Mouse (Mus musculus): ENCODE measurements around the gene Nhp2. TPM values are rescaled to one million over a fixed set of nuclear protein-coding genes. Genes with fewer than 3 reads are reported as not detected.
"Not testable (repeated sequence)": the region's sequence is repeated elsewhere in the genome, so short reads cannot be mapped to it uniquely, and the experiment has no call there.

Gene Nhp2
- polyA plus RNA-seq, 1 experiment from 2014 or later: 131 TPM

DNA sequence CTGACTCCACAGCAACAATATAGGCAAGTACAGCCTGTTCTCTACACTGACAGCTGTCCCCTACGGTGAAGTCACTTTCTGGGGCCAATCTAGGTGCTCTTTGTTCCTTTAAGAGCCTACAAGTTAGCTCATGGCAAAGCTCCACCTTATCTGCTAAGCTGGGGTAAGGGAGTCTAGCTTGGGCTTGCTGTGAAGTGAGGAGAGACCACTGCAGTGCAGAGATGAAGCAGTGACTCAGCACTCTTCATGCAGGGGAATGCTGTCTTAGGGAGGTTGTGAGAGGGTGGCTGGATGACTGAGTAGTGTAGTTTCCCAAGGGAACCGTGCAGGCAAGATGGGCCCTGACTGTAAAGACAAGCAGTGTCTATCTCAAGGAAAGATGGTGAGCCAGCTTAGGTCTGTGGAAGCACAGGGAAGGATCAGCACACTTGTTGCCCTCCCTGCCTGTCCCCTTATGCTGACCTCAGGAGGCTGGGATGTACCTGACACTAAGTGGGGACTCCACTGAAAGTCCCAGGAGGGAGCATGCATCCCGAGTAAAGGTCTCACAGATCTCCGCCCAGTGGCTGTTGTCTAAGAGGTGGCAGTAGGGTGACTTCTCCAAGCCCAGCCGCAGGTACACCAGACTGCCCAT, 5.8 kb downstream of the Nhp2 start:
- Histone ChIP-seq H3K4me1 (ENCODE audit: control insufficient read depth, insufficient read depth, low read length) (peaks cover 15% of the 10 kb centered on the region; the same call in 1 of the 2 replicates), H3K9me3 (replicated peaks; ENCODE audit: control insufficient read depth, low read length) (no peaks in the 10 kb centered on the region), H3K4me2 (no peak overlapping the region), H3K36me3 (ENCODE audit: control insufficient read depth, insufficient read depth, low read length) (peaks cover 45% of the 10 kb centered on the region), H3K27ac (ENCODE audit: low read depth, low read length) (no peak overlapping the region), H3K9ac (ENCODE audit: low read depth, low read length) (no peak overlapping the region), H3K27me3 (ENCODE audit: control insufficient read depth, insufficient read depth, low read length) (no peaks in the 10 kb centered on the region), H3K4me3 (ENCODE audit: low read depth, low read length) (no peak overlapping the region)
- WGBS (ENCODE audit: insufficient replicate concordance): 76% methylated on average over 5 of the region's 5 CpGs
- 0 out of 2 replicates have a peak, but pooled peaks have one; percentile 15 for ATAC-seq (replicated peaks; ENCODE audit: insufficient number of reproducible peaks, low FRiP score, low TSS enrichment)

DNA sequence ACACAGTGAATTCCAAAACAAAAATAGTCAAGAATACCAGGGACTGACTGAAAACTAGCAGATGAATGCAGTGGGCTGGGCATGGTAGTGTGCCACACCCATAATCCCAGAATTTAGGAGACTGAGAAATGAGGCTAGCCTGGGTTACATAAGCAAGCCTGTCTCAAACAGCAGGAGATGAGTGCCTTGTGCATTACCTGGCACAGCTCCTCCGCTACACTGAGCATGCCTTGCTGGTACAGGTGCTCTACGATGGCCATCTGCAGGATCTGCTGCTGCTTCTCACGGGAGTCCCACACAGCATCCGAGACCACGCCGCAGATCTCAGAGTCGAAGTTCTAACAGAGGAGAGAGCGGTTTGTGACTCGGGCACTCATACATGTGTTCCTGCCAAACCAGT, 7.9 kb downstream of the Nhp2 start:
- no peak overlapping the region for H3K4me2 ChIP-seq
- no peaks in the 10 kb centered on the region for H3K9me3 ChIP-seq (replicated peaks; ENCODE audit: control insufficient read depth, low read length)
- H3K36me3 ChIP-seq (ENCODE audit: control insufficient read depth, insufficient read depth, low read length): peaks cover 41% of the 10 kb centered on the region
- H3K4me1 ChIP-seq (ENCODE audit: control insufficient read depth, insufficient read depth, low read length): peaks cover 4% of the 10 kb centered on the region; the same call in 1 of the 2 replicates
- no peaks in the 10 kb centered on the region for H3K27me3 ChIP-seq (ENCODE audit: control insufficient read depth, insufficient read depth, low read length)
- no peak for ATAC-seq (replicated peaks; ENCODE audit: insufficient number of reproducible peaks, low FRiP score, low TSS enrichment)
- no peak overlapping the region for H3K9ac ChIP-seq (ENCODE audit: low read depth, low read length)
- WGBS (ENCODE audit: insufficient replicate concordance): 89% methylated on average over 9 of the region's 9 CpGs
- H3K27ac ChIP-seq (ENCODE audit: low read depth, low read length): no peak overlapping the region
- no peak overlapping the region for H3K4me3 ChIP-seq (ENCODE audit: low read depth, low read length)

DNA sequence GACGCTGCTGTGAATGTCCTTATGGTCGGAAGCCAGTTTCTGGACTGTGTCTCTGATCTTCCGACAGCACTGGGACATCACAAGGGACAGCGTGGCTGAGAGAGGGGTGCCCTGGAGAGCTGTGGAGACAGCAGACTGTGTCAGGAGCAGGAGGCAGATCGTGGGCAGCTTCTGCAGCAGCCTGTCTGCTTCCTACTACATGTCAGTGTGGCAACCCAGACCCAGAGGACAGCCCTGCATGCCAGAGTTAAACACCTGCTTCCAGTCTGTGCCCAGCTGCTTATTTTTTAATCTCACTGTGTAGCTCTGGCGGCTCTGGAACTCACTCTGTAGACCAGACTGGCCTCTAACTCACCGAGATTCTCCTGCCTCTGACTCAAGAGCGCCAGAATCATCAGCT, 8.4 kb downstream of the Nhp2 start:
- no peaks in the 10 kb centered on the region for H3K9me3 ChIP-seq (replicated peaks; ENCODE audit: control insufficient read depth, low read length)
- H3K4me3 ChIP-seq (ENCODE audit: low read depth, low read length): no peak overlapping the region
- H3K4me1 ChIP-seq (ENCODE audit: control insufficient read depth, insufficient read depth, low read length): peaks cover 4% of the 10 kb centered on the region; the same call in 1 of the 2 replicates
- WGBS (ENCODE audit: insufficient replicate concordance): 78% methylated on average over 8 of the region's 8 CpGs
- no peak overlapping the region for H3K27ac ChIP-seq (ENCODE audit: low read depth, low read length)
- no peak for ATAC-seq (replicated peaks; ENCODE audit: insufficient number of reproducible peaks, low FRiP score, low TSS enrichment)
- no peak overlapping the region for H3K9ac ChIP-seq (ENCODE audit: low read depth, low read length)
- H3K4me2 ChIP-seq: no peak overlapping the region
- H3K27me3 ChIP-seq (ENCODE audit: control insufficient read depth, insufficient read depth, low read length): no peaks in the 10 kb centered on the region
- H3K36me3 ChIP-seq (ENCODE audit: control insufficient read depth, insufficient read depth, low read length): peaks cover 36% of the 10 kb centered on the region

DNA sequence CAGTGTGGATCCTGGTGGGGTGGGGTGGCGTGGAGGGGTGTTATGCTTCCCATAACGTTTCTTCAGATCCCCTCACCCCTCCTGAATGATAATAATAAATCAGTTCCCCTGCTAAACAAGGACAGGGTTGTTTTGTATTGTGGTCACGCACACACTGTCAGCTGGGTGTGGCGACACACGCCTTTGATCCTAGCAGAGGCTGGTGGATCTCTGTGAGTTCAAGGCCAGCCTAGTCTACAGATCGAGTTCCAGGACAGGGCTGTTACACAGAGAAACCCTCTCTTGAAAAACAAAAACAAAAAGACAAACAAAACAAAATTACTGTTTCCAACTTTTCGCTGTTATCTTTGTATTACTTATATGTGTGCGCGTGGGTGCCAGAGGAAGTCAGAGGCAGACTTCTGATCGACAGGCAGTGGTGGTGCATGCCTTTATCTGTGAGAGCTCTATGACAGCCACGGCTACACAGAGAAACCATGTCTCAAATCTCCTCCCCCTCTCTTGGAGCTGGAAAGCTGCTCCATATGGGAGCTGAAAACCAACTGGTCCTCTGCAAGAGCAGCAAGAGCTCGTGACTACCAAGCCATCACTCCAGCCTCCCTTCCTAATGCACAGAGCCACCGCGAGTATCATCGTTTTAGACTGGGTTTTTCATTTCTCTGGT, 10.2 kb downstream of the Nhp2 start:
- H3K4me1 ChIP-seq (ENCODE audit: control insufficient read depth, insufficient read depth, low read length): peaks cover 4% of the 10 kb centered on the region; the same call in 1 of the 2 replicates
- no peak overlapping the region for H3K4me2 ChIP-seq
- H3K9me3 ChIP-seq (replicated peaks; ENCODE audit: control insufficient read depth, low read length): no peaks in the 10 kb centered on the region
- peaks cover 19% of the 10 kb centered on the region for H3K36me3 ChIP-seq (ENCODE audit: control insufficient read depth, insufficient read depth, low read length)
- H3K9ac ChIP-seq (ENCODE audit: low read depth, low read length): no peak overlapping the region
- H3K4me3 ChIP-seq (ENCODE audit: low read depth, low read length): no peak overlapping the region
- ATAC-seq (replicated peaks; ENCODE audit: insufficient number of reproducible peaks, low FRiP score, low TSS enrichment): no peak
- H3K27me3 ChIP-seq (ENCODE audit: control insufficient read depth, insufficient read depth, low read length): no peaks in the 10 kb centered on the region
- H3K27ac ChIP-seq (ENCODE audit: low read depth, low read length): no peak overlapping the region
- WGBS (ENCODE audit: insufficient replicate concordance): 81% methylated on average over 15 of the region's 15 CpGs

DNA sequence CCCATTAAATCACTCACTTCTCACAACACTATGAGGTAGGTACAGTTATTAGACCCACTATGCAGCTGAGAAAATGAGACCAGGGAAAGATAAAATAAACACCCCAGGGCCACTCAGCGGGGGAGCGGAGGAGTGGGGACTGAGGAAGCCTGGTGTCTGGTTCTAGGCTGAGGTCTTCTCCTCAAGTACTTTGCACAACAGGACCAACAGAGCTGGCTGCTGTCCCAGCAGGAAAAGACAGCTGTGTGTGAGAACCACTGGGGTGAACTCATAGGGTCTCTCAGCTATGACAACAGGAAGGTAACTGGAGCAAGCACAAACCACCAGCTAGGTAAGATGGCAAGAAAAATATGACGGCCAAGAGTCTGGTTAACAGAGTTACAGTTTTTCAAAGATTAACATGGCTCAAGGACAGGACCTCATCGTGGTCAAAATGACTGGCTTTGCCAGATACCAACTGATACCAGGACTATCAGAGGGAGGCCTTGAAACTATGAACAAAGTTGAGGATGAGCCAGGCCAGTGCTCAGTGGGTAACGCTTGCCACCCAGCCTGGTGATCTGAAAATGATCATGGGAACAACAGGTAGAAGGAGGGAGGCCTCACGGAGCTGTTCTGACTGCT, 12.7 kb downstream of the Nhp2 start:
- Histone ChIP-seq H3K9ac (ENCODE audit: low read depth, low read length) (no peak overlapping the region), H3K4me2 (no peak overlapping the region), H3K27me3 (ENCODE audit: control insufficient read depth, insufficient read depth, low read length) (no peaks in the 10 kb centered on the region), H3K9me3 (replicated peaks; ENCODE audit: control insufficient read depth, low read length) (no peaks in the 10 kb centered on the region), H3K27ac (ENCODE audit: low read depth, low read length) (no peak overlapping the region), H3K4me3 (ENCODE audit: low read depth, low read length) (no peak overlapping the region), H3K4me1 (ENCODE audit: control insufficient read depth, insufficient read depth, low read length) (peaks cover 6% of the 10 kb centered on the region; the same call in 1 of the 2 replicates), H3K36me3 (ENCODE audit: control insufficient read depth, insufficient read depth, low read length) (peaks cover 9% of the 10 kb centered on the region; the same call in 1 of the 2 replicates)
- ATAC-seq (replicated peaks; ENCODE audit: insufficient number of reproducible peaks, low FRiP score, low TSS enrichment): no peak
- 85% methylated on average over 6 of the region's 6 CpGs for WGBS (ENCODE audit: insufficient replicate concordance)

DNA sequence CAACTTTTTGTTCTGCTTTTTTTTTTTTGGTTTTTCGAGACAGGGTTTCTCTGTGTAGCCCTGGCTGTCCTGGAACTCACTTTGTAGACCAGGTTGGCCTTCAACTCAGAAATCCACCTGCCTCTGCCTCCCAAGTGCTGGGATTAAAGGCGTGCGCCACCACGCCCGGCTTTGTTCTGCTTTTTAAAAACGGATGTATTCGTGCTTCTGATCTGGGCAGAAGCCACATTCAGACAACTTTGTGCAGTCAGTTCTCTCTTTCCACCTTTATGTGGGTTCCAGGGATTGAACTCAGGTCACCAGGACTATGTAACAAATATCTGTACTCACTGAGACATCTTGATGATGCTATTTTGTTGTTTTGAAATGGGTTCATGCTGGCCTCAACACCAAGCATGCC, 13.7 kb downstream of the Nhp2 start:
- not testable (repeated sequence) for H3K4me1 ChIP-seq (ENCODE audit: control insufficient read depth, insufficient read depth, low read length); H3K9me3 ChIP-seq (replicated peaks; ENCODE audit: control insufficient read depth, low read length); H3K4me2 ChIP-seq; H3K27me3 ChIP-seq (ENCODE audit: control insufficient read depth, insufficient read depth, low read length); H3K36me3 ChIP-seq (ENCODE audit: control insufficient read depth, insufficient read depth, low read length); H3K27ac ChIP-seq (ENCODE audit: low read depth, low read length); ATAC-seq (replicated peaks; ENCODE audit: insufficient number of reproducible peaks, low FRiP score, low TSS enrichment); H3K4me3 ChIP-seq (ENCODE audit: low read depth, low read length); H3K9ac ChIP-seq (ENCODE audit: low read depth, low read length)
- 93% methylated on average over 7 of the region's 7 CpGs for WGBS (ENCODE audit: insufficient replicate concordance)

DNA sequence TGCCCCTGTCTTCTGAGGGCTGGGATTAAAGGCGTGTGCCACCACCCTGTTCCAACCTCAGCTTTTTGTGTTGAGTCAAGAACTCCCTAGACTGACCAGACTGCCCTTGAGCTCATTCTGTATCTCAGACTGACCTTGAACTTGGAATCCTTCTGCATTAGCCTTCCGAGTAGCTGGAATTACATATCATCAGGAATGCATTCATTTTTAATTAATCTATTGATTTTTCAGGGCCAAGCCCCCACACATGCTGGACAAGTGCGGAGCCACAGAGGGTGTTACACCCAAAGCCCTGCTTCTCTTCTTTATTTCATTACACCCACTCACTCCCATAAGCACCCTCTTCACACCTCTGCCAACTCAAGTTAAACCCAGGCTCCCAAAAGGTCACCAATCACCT, 14.2 kb downstream of the Nhp2 start:
- Histone ChIP-seq H3K9me3 (replicated peaks; ENCODE audit: control insufficient read depth, low read length) (no peaks in the 10 kb centered on the region), H3K4me3 (ENCODE audit: low read depth, low read length) (no peak overlapping the region), H3K4me1 (ENCODE audit: control insufficient read depth, insufficient read depth, low read length) (peaks cover 6% of the 10 kb centered on the region; the same call in 1 of the 2 replicates), H3K27ac (ENCODE audit: low read depth, low read length) (no peak overlapping the region), H3K4me2 (no peak overlapping the region), H3K9ac (ENCODE audit: low read depth, low read length) (no peak overlapping the region), H3K36me3 (ENCODE audit: control insufficient read depth, insufficient read depth, low read length) (0 out of 2 replicates have a peak, but pooled peaks cover 4% of the 10 kb centered on the region), H3K27me3 (ENCODE audit: control insufficient read depth, insufficient read depth, low read length) (no peaks in the 10 kb centered on the region)
- 84% methylated on average over 3 of the region's 3 CpGs for WGBS (ENCODE audit: insufficient replicate concordance)
- ATAC-seq (replicated peaks; ENCODE audit: insufficient number of reproducible peaks, low FRiP score, low TSS enrichment): no peak

DNA sequence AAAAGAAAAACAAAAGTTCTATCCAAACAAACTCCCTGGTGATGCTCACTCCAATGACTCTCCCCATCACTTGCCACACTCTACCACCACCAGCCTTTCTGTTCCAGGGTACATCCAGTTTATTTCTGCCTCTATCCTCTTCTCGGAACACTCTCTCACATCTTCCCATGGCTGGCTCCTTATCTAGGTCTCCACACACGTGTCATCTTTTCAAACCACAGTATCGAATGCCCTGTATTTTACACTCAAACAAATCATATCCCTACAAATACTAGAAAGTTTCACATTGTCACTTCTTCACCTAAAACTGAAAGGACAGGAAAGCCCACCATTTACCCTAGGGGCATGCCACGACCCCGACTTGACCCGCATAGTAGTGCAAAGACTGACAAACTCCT, 15.6 kb downstream of the Nhp2 start:
- ATAC-seq (replicated peaks; ENCODE audit: insufficient number of reproducible peaks, low FRiP score, low TSS enrichment): no peak
- Histone ChIP-seq H3K4me3 (ENCODE audit: low read depth, low read length) (peak overlapping the region; percentile 76), H3K4me1 (ENCODE audit: control insufficient read depth, insufficient read depth, low read length) (peaks cover 6% of the 10 kb centered on the region; the same call in 1 of the 2 replicates), H3K4me2 (peak overlapping the region; percentile 88), H3K9me3 (replicated peaks; ENCODE audit: control insufficient read depth, low read length) (no peaks in the 10 kb centered on the region), H3K36me3 (ENCODE audit: control insufficient read depth, insufficient read depth, low read length) (no peaks in the 10 kb centered on the region), H3K27ac (ENCODE audit: low read depth, low read length) (peak overlapping the region; percentile 79; the same call in 1 of the 2 replicates), H3K9ac (ENCODE audit: low read depth, low read length) (peak overlapping the region; percentile 87), H3K27me3 (ENCODE audit: control insufficient read depth, insufficient read depth, low read length) (no peaks in the 10 kb centered on the region)
- 16% methylated on average over 6 of the region's 6 CpGs for WGBS (ENCODE audit: insufficient replicate concordance)
